Mouse (Mus musculus) kidney, postnatal 0 days (tissue): ENCODE measurements around the gene Glmp. TPM values are rescaled to one million over a fixed set of nuclear protein-coding genes. Genes with fewer than 3 reads are reported as not detected.
"Not testable (repeated sequence)": the region's sequence is repeated elsewhere in the genome, so short reads cannot be mapped to it uniquely, and the experiment has no call there.

Source experiments
- ATAC-seq: fragments of 200-750 bp; cut with Nextera tagmentation; replicated peaks from 2 replicates; pipeline ENCODE4 v1.8.0; 2017; ENCODE audit warnings: low read depth, moderate number of reproducible peaks, moderate TSS enrichment, moderate library complexity; ENCODE audit not compliant: low FRiP score
- DNase-seq: peaks from one replicate; pipeline ENCODE4 v3.0.0-alpha.2; 2016; ENCODE audit warnings: low spot score
- H3K27ac ChIP-seq: fragments of 300-500 bp; sonication (generic); 2 replicates; pipeline ENCODE4 v1.5.1; 2014; ENCODE audit warnings: mild to moderate bottlenecking
- H3K27me3 ChIP-seq: fragments of 300-500 bp; sonication (generic); 2 replicates; pipeline ENCODE4 v1.6.1; 2014; ENCODE audit warnings: low read length, mixed read lengths; ENCODE audit not compliant: insufficient read depth
- H3K36me3 ChIP-seq: fragments of 300-500 bp; sonication (generic); 2 replicates; pipeline ENCODE4 v1.6.1; 2014; ENCODE audit warnings: low read length, mixed read lengths; ENCODE audit not compliant: insufficient read depth
- H3K4me1 ChIP-seq: fragments of 300-500 bp; sonication (generic); replicated peaks from 2 replicates; pipeline ENCODE4 v1.6.1; 2014; ENCODE audit warnings: antibody characterized with exemption, low read length, mixed read lengths; ENCODE audit not compliant: insufficient read depth
- H3K4me2 ChIP-seq: fragments of 300-500 bp; sonication (generic); 2 replicates; pipeline ENCODE4 v1.6.1; 2014; ENCODE audit warnings: mild to moderate bottlenecking, low read length, moderate library complexity, mixed read lengths
- H3K4me3 ChIP-seq: fragments of 300-500 bp; sonication (generic); replicated peaks from 2 replicates; pipeline ENCODE4 v1.5.1; 2014; ENCODE audit warnings: low read depth, low read length
- H3K9ac ChIP-seq: fragments of 300-500 bp; sonication (generic); 2 replicates; pipeline ENCODE4 v1.6.1; 2014; ENCODE audit warnings: low read depth, low read length
- H3K9me3 ChIP-seq: fragments of 300-500 bp; sonication (generic); replicated peaks from 2 replicates; pipeline ENCODE4 v1.6.1; 2016; ENCODE audit warnings: low read length, inconsistent platforms, mixed read lengths
- CTCF ChIP-seq: IDR thresholded peaks from 2 replicates; pipeline ENCODE4 v1.5.1; 2016; ENCODE audit warnings: antibody characterized with exemption, low read depth, mild to moderate bottlenecking, moderate library complexity
- WGBS: fragments of 180-500 bp; shearing (Covaris S2); extraction: QIAGEN DNeasy Blood & Tissue Kit; methylation state at CpG from one replicate; pipeline ENCODE4 v1.1.7; 2014; 5-methylcytosine and 5-hydroxymethylcytosine counted together
- polyA plus RNA-seq: library from polyadenylated mRNA; unstranded; fragments of >200 nt; fragmentation: Nextera tagmentation; extraction: Ambion mirVana; gene quantifications from 2 replicates; pipeline ENCODE4 v1.2.1, GENCODE M21; 2015

The Glmp gene
- 306 and 328 TPM in 2 replicates for polyA plus RNA-seq

- under 1% methylated on average over 10 of the region's 10 CpGs for WGBS
- peak within 1 kb of the TSS; percentile 78 for H3K9ac ChIP-seq
- H3K27me3 ChIP-seq, result no peaks in the 10 kb centered on the region
- H3K36me3 ChIP-seq, result peaks cover 31% of the 10 kb centered on the region
- H3K4me1 ChIP-seq, result peaks cover 9% of the 10 kb centered on the region
- H3K4me2 ChIP-seq, result peak within 1 kb of the TSS; percentile 91
- peak within 1 kb of the TSS; percentile 72 for H3K4me3 ChIP-seq
- H3K27ac ChIP-seq, result peak within 1 kb of the TSS; percentile 54; the same call in 1 of the 2 replicates
- H3K9me3 ChIP-seq, result no peaks in the 10 kb centered on the region
- peak; percentile 73 for ATAC-seq
- no peak for TF ChIP-seq CTCF
- DNase-seq, result peak; percentile 90
These were observed at the start of gene Glmp for GRCm38 (mm10) chr3:88324951-88325405. Gene Glmp, plus strand, starts transcription at chr3:88325023.

- ATAC-seq, result no peak
- Histone ChIP-seq H3K27me3 (no peaks in the 10 kb centered on the region), H3K9ac (no peak overlapping the region), H3K4me3 (no peak overlapping the region), H3K36me3 (no peaks in the 10 kb centered on the region), H3K4me2 (no peak overlapping the region), H3K27ac (no peak overlapping the region), H3K4me1 (no peaks in the 10 kb centered on the region), H3K9me3 (no peaks in the 10 kb centered on the region)
- 89% methylated on average over 2 of the region's 2 CpGs for WGBS
- DNase-seq, result no peak
- TF ChIP-seq CTCF, result no peak
These were observed 48.7 kb upstream of the Glmp start for GRCm38 (mm10) chr3:88276121-88276520.

GRCm38 (mm10) chr3:88276529-88277143 is 48.2 kb upstream of the Glmp start:
- peak; percentile 79 for TF ChIP-seq CTCF
- H3K9me3 ChIP-seq, result no peaks in the 10 kb centered on the region
- no peaks in the 10 kb centered on the region for H3K27me3 ChIP-seq
- H3K9ac ChIP-seq, result no peak overlapping the region
- WGBS, result 35% methylated on average over 7 of the region's 7 CpGs
- ATAC-seq (no peak), DNase-seq (peak; percentile 50)
- H3K4me2 ChIP-seq, result no peak overlapping the region
- H3K4me1 ChIP-seq, result no peaks in the 10 kb centered on the region
- H3K27ac ChIP-seq, result no peak overlapping the region
- no peaks in the 10 kb centered on the region for H3K36me3 ChIP-seq
- no peak overlapping the region for H3K4me3 ChIP-seq

- no peak for TF ChIP-seq CTCF
- H3K4me2 ChIP-seq, result no peak overlapping the region
- ATAC-seq (no peak), DNase-seq (no peak)
- H3K4me3 ChIP-seq, result no peak overlapping the region
- H3K9me3 ChIP-seq, result no peaks in the 10 kb centered on the region
- H3K27me3 ChIP-seq, result no peaks in the 10 kb centered on the region
- no peaks in the 10 kb centered on the region for H3K36me3 ChIP-seq
- no peak overlapping the region for H3K27ac ChIP-seq
- H3K4me1 ChIP-seq, result no peaks in the 10 kb centered on the region
- WGBS, result 83% methylated on average over 2 of the region's 2 CpGs
- no peak overlapping the region for H3K9ac ChIP-seq
These were observed 44.8 kb upstream of the Glmp start for GRCm38 (mm10) chr3:88280035-88280434.

GRCm38 (mm10) chr3:88281141-88281916 is 43.5 kb upstream of the Glmp start:
- not testable (repeated sequence) for H3K36me3 ChIP-seq, ATAC-seq, DNase-seq, H3K9me3 ChIP-seq, H3K4me2 ChIP-seq, H3K4me1 ChIP-seq, H3K27me3 ChIP-seq, H3K4me3 ChIP-seq, H3K9ac ChIP-seq, H3K27ac ChIP-seq
- WGBS, result 71% methylated on average over 11 of the region's 11 CpGs

GRCm38 (mm10) chr3:88284815-88285564 is 39.8 kb upstream of the Glmp start:
- not testable (repeated sequence) for H3K4me1 ChIP-seq, ATAC-seq
- WGBS, result 95% methylated on average over 14 of the region's 14 CpGs

GRCm38 (mm10) chr3:88285565-88285895 is 39.3 kb upstream of the Glmp start:
- not testable (repeated sequence) for H3K4me3 ChIP-seq, H3K27ac ChIP-seq, H3K9ac ChIP-seq, H3K36me3 ChIP-seq, H3K4me1 ChIP-seq, H3K4me2 ChIP-seq, DNase-seq, H3K9me3 ChIP-seq, H3K27me3 ChIP-seq, ATAC-seq
- no CpG with 5 or more reads among the region's 2 CpGs for WGBS

More at GRCm38 (mm10) chr3:88284815-88285564, 39.8 kb upstream of the Glmp start:
- H3K4me3 ChIP-seq, H3K36me3 ChIP-seq, H3K4me2 ChIP-seq, H3K9me3 ChIP-seq, H3K27me3 ChIP-seq, DNase-seq, H3K27ac ChIP-seq, H3K9ac ChIP-seq: not testable (repeated sequence)
